Mouse (Mus musculus): Measurements from ENCODE around the gene Pdzk1. TPM values are rescaled to one million over a fixed set of nuclear protein-coding genes. Genes with fewer than 3 reads are reported as not detected.
A peak's percentile ranks its signal among the peaks of the same experiment; 100 is the strongest.

Pdzk1 gene
- polyA plus RNA-seq (2015; fragmentation: Nextera tagmentation; extraction: Ambion mirVana), result 322 and 401 TPM in 2 replicates

GRCm38 (mm10) chr3:96828984-96829383 lies at the start of gene Pdzk1, which contains the start of gene Cd160:
Gene Pdzk1 (plus strand): TSS chr3:96829284.
Gene Cd160 (minus strand): TSS chr3:96829351.
- ATAC-seq (replicated peaks; ENCODE audit: low FRiP score, low read depth), result no peak
- Histone ChIP-seq H3K27ac (peak within 1 kb of the TSS; percentile 62), H3K4me2 (ENCODE audit: low read length) (peak within 1 kb of the TSS; percentile 36), H3K4me1 (replicated peaks; ENCODE audit: insufficient read depth, low read length) (no peaks in the 10 kb centered on the region), H3K9ac (ENCODE audit: low read depth, low read length) (peak within 1 kb of the TSS; percentile 51), H3K9me3 (replicated peaks; ENCODE audit: low read length) (no peaks in the 10 kb centered on the region), H3K36me3 (ENCODE audit: insufficient read depth, low read length) (no peaks in the 10 kb centered on the region), H3K4me3 (replicated peaks; ENCODE audit: low read depth, low read length) (peak within 1 kb of the TSS; percentile 15), H3K27me3 (ENCODE audit: insufficient read depth, low read length) (no peaks in the 10 kb centered on the region)
- no peak for TF ChIP-seq CTCF (IDR thresholded peaks at IDR 0.05; ENCODE audit: low read depth)
- DNase-seq (ENCODE audit: low spot score), result no peak
- WGBS, result 57% methylated on average over 1 of the region's 1 CpGs

- H3K4me1 ChIP-seq (replicated peaks; ENCODE audit: insufficient read depth, low read length), result no peaks in the 10 kb centered on the region
- H3K9me3 ChIP-seq (replicated peaks; ENCODE audit: low read length), result no peaks in the 10 kb centered on the region
- ATAC-seq (replicated peaks; ENCODE audit: low FRiP score, low read depth) (no peak), DNase-seq (ENCODE audit: low spot score) (no peak)
- no peaks in the 10 kb centered on the region for H3K27me3 ChIP-seq (ENCODE audit: insufficient read depth, low read length)
- H3K4me3 ChIP-seq (replicated peaks; ENCODE audit: low read depth, low read length), result no peak overlapping the region
- H3K9ac ChIP-seq (ENCODE audit: low read depth, low read length), result no peak overlapping the region
- no peak overlapping the region for H3K4me2 ChIP-seq (ENCODE audit: low read length)
- 85% methylated on average over 8 of the region's 8 CpGs for WGBS
- no peaks in the 10 kb centered on the region for H3K36me3 ChIP-seq (ENCODE audit: insufficient read depth, low read length)
- no peak overlapping the region for H3K27ac ChIP-seq
- TF ChIP-seq CTCF (IDR thresholded peaks at IDR 0.05; ENCODE audit: low read depth), result no peak
Measured at GRCm38 (mm10) chr3:96782236-96782635, 46.8 kb upstream of the Pdzk1 start.

GRCm38 (mm10) chr3:96787784-96788183 lies 41.3 kb upstream of the Pdzk1 start:
- no peak for TF ChIP-seq CTCF (IDR thresholded peaks at IDR 0.05; ENCODE audit: low read depth)
- 0 out of 2 replicates have a peak, but pooled peaks cover 13% of the 10 kb centered on the region for H3K36me3 ChIP-seq (ENCODE audit: insufficient read depth, low read length)
- no peaks in the 10 kb centered on the region for H3K27me3 ChIP-seq (ENCODE audit: insufficient read depth, low read length)
- DNase-seq (ENCODE audit: low spot score) (no peak), ATAC-seq (replicated peaks; ENCODE audit: low FRiP score, low read depth) (no peak)
- H3K4me1 ChIP-seq (replicated peaks; ENCODE audit: insufficient read depth, low read length), result no peaks in the 10 kb centered on the region
- WGBS, result 87% methylated on average over 1 of the region's 1 CpGs
- no peaks in the 10 kb centered on the region for H3K9me3 ChIP-seq (replicated peaks; ENCODE audit: low read length)
- no peak overlapping the region for H3K4me3 ChIP-seq (replicated peaks; ENCODE audit: low read depth, low read length)
- no peak overlapping the region for H3K9ac ChIP-seq (ENCODE audit: low read depth, low read length)
- H3K4me2 ChIP-seq (ENCODE audit: low read length), result no peak overlapping the region
- no peak overlapping the region for H3K27ac ChIP-seq

- 80% methylated on average over 8 of the region's 8 CpGs for WGBS
- no peak overlapping the region for H3K4me3 ChIP-seq (replicated peaks; ENCODE audit: low read depth, low read length)
- DNase-seq (ENCODE audit: low spot score) (no peak), ATAC-seq (replicated peaks; ENCODE audit: low FRiP score, low read depth) (peak; percentile 54)
- no peak for TF ChIP-seq CTCF (IDR thresholded peaks at IDR 0.05; ENCODE audit: low read depth)
- no peaks in the 10 kb centered on the region for H3K4me1 ChIP-seq (replicated peaks; ENCODE audit: insufficient read depth, low read length)
- no peak overlapping the region for H3K27ac ChIP-seq
- H3K36me3 ChIP-seq (ENCODE audit: insufficient read depth, low read length), result 0 out of 2 replicates have a peak, but pooled peaks cover 13% of the 10 kb centered on the region
- H3K9me3 ChIP-seq (replicated peaks; ENCODE audit: low read length), result no peaks in the 10 kb centered on the region
- H3K4me2 ChIP-seq (ENCODE audit: low read length), result no peak overlapping the region
- H3K27me3 ChIP-seq (ENCODE audit: insufficient read depth, low read length), result no peaks in the 10 kb centered on the region
- H3K9ac ChIP-seq (ENCODE audit: low read depth, low read length), result no peak overlapping the region
Measured at GRCm38 (mm10) chr3:96788506-96788905, 40.6 kb upstream of the Pdzk1 start.

- Histone ChIP-seq H3K36me3 (ENCODE audit: insufficient read depth, low read length) (no peaks in the 10 kb centered on the region), H3K4me2 (ENCODE audit: low read length) (no peak overlapping the region), H3K9ac (ENCODE audit: low read depth, low read length) (no peak overlapping the region), H3K4me3 (replicated peaks; ENCODE audit: low read depth, low read length) (no peak overlapping the region), H3K4me1 (replicated peaks; ENCODE audit: insufficient read depth, low read length) (0 out of 2 replicates have a peak, but pooled peaks cover 3% of the 10 kb centered on the region), H3K27ac (no peak overlapping the region), H3K9me3 (replicated peaks; ENCODE audit: low read length) (no peaks in the 10 kb centered on the region), H3K27me3 (ENCODE audit: insufficient read depth, low read length) (no peaks in the 10 kb centered on the region)
- TF ChIP-seq CTCF (IDR thresholded peaks at IDR 0.05; ENCODE audit: low read depth), result no peak
- no peak for ATAC-seq (replicated peaks; ENCODE audit: low FRiP score, low read depth)
- no peak for DNase-seq (ENCODE audit: low spot score)
- 71% methylated on average over 11 of the region's 11 CpGs for WGBS
Measured at GRCm38 (mm10) chr3:96800254-96800653, 28.8 kb upstream of the Pdzk1 start.

GRCm38 (mm10) chr3:96802214-96802613 lies 26.9 kb upstream of the Pdzk1 start:
- Histone ChIP-seq H3K36me3 (ENCODE audit: insufficient read depth, low read length) (no peaks in the 10 kb centered on the region), H3K9me3 (replicated peaks; ENCODE audit: low read length) (no peaks in the 10 kb centered on the region), H3K4me2 (ENCODE audit: low read length) (no peak overlapping the region), H3K4me1 (replicated peaks; ENCODE audit: insufficient read depth, low read length) (0 out of 2 replicates have a peak, but pooled peaks cover 3% of the 10 kb centered on the region), H3K9ac (ENCODE audit: low read depth, low read length) (no peak overlapping the region), H3K4me3 (replicated peaks; ENCODE audit: low read depth, low read length) (no peak overlapping the region), H3K27ac (no peak overlapping the region), H3K27me3 (ENCODE audit: insufficient read depth, low read length) (no peaks in the 10 kb centered on the region)
- no peak for TF ChIP-seq CTCF (IDR thresholded peaks at IDR 0.05; ENCODE audit: low read depth)
- no peak for DNase-seq (ENCODE audit: low spot score)
- WGBS, result 70% methylated on average over 1 of the region's 1 CpGs
- ATAC-seq (replicated peaks; ENCODE audit: low FRiP score, low read depth), result no peak

- DNase-seq (ENCODE audit: low spot score), result no peak
- ATAC-seq (replicated peaks; ENCODE audit: low FRiP score, low read depth), result no peak
- H3K36me3 ChIP-seq (ENCODE audit: insufficient read depth, low read length), result no peaks in the 10 kb centered on the region
- H3K27ac ChIP-seq, result no peak overlapping the region
- H3K4me3 ChIP-seq (replicated peaks; ENCODE audit: low read depth, low read length), result no peak overlapping the region
- no peak for TF ChIP-seq CTCF (IDR thresholded peaks at IDR 0.05; ENCODE audit: low read depth)
- H3K9ac ChIP-seq (ENCODE audit: low read depth, low read length), result no peak overlapping the region
- H3K4me1 ChIP-seq (replicated peaks; ENCODE audit: insufficient read depth, low read length), result no peaks in the 10 kb centered on the region
- WGBS, result 80% methylated on average over 3 of the region's 3 CpGs
- H3K9me3 ChIP-seq (replicated peaks; ENCODE audit: low read length), result no peaks in the 10 kb centered on the region
- no peaks in the 10 kb centered on the region for H3K27me3 ChIP-seq (ENCODE audit: insufficient read depth, low read length)
- no peak overlapping the region for H3K4me2 ChIP-seq (ENCODE audit: low read length)
Measured at GRCm38 (mm10) chr3:96808136-96808535, 20.9 kb upstream of the Pdzk1 start.
